Mouse (Mus musculus) frontal cortex, postnatal 25 days (tissue): ENCODE data around the gene Naip1.
"Not testable (repeated sequence)": the region's sequence is repeated elsewhere in the genome, so short reads cannot be mapped to it uniquely, and the experiment has no call there.

Source experiments
- DNase-seq, 2 experiments: peaks; one replicate each; pipeline ENCODE4 v3.0.0; 2022; ENCODE audit warnings: low spot score in 2 of 2

The Naip1 gene

DNA sequence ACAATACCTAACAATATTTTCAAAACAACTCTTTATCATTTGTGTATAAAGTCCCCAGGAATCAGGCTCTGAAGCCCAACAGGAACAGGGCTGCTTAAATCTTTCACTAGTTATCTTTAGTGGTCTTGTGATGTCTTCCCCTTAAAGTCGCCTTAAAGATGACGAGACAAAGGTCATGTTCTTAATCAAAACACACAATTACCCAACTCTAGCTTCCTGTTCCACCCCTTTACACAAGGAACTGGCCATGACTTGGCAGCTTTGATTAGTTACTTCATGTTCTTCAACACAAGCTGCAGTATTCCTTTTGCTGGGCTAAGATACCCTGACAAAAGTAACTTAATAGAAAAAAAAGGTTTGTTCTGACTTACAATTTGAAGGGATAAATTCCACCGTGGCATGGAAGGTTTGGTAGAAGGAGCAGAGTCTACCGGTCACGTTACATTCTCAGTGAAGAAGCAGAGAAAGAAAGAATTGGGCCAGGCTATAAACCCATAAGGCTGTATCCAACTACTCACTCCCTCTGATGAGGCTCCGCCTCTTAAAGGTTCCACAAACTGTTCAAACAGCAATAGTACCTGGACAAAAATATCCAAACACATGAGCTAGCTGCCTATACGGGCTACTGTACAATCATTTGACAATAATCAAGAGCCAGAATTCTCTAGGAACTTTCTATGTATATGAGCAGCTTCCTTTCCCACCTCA, 49.6 kb downstream of the Naip1 start:
- not testable (repeated sequence) for DNase-seq

DNA sequence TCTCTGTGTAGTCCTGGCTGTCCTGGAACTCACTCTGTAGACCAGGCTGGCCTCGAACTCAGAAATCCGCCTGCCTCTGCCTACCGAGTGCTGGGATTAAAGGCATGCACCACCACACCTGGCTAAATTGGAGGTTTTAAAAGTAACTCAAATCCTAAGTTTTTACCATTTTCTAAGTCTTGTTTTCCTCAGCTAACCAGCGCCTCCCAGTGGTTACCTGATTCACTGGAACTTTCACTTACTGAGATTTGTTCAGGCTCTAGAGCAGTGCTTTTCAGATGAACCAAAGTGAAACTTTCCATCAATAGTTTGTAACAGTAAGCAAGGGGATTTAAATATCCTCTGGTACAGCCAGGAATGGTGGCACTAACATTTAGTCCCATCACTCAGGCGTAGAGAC, 61.6 kb downstream of the Naip1 start:
- peak; percentile 3 to 12 for DNase-seq

DNA sequence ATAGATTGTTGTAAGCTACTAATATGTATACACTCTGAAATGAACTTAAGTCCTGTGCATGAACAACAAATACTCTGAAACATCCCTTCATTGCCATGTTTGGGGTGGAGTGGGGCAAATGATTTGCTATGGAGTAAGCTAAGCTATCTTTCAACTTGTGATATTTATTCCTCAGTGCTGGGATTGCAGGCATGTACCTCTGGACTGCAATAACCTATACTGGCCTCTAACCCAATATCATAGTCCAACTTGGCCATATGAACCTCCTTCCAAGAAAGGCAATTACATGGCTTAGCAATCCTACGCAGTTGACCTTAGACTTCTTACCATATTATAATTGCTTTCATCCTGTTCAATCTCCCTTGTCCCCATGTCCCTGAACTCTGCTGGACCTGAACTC, 82.1 kb downstream of the Naip1 start:
- no peak for DNase-seq
